Mouse (Mus musculus): Measurements from ENCODE around the gene Dnm1. TPM values are rescaled to one million over a fixed set of nuclear protein-coding genes. Genes with fewer than 3 reads are reported as not detected.

Dnm1 gene
- polyA plus RNA-seq, 1 experiment from 2014 or later: 38.4 TPM

- H3K4me2 ChIP-seq (ENCODE audit: low read length): no peak overlapping the region
- H3K27me3 ChIP-seq (replicated peaks; ENCODE audit: control insufficient read depth, insufficient read depth, low read length): no peaks in the 10 kb centered on the region
- H3K9ac ChIP-seq (replicated peaks; ENCODE audit: low read depth, low read length): no peak overlapping the region
- H3K9me3 ChIP-seq (ENCODE audit: control insufficient read depth, low read length): no peaks in the 10 kb centered on the region
- H3K4me1 ChIP-seq (replicated peaks; ENCODE audit: control insufficient read depth, insufficient read depth, low read length): peaks cover 14% of the 10 kb centered on the region
- no peak overlapping the region for H3K4me3 ChIP-seq (replicated peaks; ENCODE audit: low read length)
- H3K36me3 ChIP-seq (ENCODE audit: control insufficient read depth, insufficient read depth): peaks cover 17% of the 10 kb centered on the region
- no peak overlapping the region for H3K27ac ChIP-seq (ENCODE audit: low read length)
- ATAC-seq: no peak
- WGBS: 89% methylated on average over 18 of the region's 18 CpGs
These were observed 42.9 kb downstream of the Dnm1 start for GRCm38 (mm10) chr2:32310096-32310845.

DNA sequence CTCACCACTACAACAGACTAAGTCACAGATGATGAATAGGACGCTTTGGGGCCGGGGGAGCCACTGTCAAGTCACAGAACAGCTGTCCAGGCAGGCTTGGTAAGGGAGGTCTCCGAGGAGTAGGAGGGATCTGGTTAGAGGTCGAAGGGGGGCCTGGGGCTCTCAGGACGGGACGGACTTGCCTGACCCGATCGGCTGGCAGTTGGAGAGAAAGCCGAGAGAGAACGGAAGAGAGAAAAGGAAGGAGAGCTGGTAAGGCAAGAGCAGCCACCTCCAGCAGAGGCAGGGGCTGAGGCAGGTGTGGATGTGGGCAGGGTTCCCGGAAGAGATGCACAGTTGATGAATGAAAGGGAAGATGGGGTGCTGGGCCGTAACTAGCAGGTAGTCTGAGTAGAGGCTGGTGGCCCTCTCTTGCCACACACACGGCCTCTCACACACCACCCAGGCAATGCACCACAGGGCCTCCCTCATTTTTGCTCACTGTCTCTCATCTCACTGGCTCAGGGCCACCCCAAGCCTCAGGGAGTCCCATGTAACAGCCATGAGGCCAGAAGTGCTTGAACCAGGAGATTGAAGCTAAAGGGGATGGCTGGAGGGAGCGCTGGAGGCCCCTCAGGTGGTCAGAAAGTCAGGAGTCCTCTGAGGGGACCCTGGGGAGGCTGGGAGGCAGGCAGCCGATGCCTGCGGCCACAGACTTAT lies 44.1 kb downstream of the Dnm1 start:
- ATAC-seq: no peak
- Histone ChIP-seq H3K4me1 (replicated peaks; ENCODE audit: control insufficient read depth, insufficient read depth, low read length) (peaks cover 14% of the 10 kb centered on the region), H3K27ac (ENCODE audit: low read length) (no peak overlapping the region), H3K36me3 (ENCODE audit: control insufficient read depth, insufficient read depth) (peaks cover 22% of the 10 kb centered on the region), H3K27me3 (replicated peaks; ENCODE audit: control insufficient read depth, insufficient read depth, low read length) (no peaks in the 10 kb centered on the region), H3K9me3 (ENCODE audit: control insufficient read depth, low read length) (no peaks in the 10 kb centered on the region), H3K9ac (replicated peaks; ENCODE audit: low read depth, low read length) (no peak overlapping the region), H3K4me2 (ENCODE audit: low read length) (no peak overlapping the region), H3K4me3 (replicated peaks; ENCODE audit: low read length) (no peak overlapping the region)
- 92% methylated on average over 16 of the region's 16 CpGs for WGBS

DNA sequence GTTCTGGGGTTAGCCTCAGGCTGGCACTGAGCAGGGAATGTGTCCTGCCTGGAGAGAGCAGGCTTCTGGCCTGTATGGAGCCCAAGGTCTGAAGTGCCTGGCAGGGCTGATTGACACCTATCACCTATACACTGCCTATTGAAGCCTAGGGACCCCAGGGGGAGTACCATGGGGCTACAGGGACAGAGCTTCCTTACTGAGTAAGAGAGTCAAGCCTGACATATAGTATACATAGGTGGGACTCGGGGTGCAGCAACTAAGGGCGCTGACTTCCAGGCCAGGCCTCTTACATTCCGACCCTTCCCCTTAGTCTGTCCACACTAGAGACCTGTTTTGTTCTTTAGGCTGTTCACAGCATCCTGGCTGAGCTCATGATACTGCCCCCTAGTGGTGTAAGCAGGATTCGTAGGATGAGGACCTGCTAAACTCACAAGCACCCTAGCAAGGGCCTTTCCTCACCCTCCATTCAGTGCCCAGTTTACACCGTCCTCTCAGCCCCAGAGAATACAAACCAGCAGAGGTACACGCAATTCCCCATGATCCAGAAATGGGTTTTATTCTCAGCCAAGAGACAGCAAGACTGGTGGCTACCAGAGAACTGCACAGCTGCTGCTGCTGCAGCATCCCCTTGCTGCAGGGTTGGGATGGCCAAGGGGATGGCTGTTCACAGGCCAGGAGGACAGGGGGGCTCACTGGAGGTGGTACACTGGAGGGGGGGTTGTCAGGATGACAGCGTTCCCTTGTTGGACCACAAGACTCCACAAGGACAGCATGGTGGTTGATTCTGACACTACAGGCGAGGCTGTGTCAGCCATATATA lies 45.0 kb downstream of the Dnm1 start:
- 44% methylated on average over 8 of the region's 8 CpGs for WGBS
- H3K36me3 ChIP-seq (ENCODE audit: control insufficient read depth, insufficient read depth): peaks cover 26% of the 10 kb centered on the region
- no peak for ATAC-seq

GRCm38 (mm10) chr2:32307247-32307798 lies 45.8 kb downstream of the Dnm1 start:
- H3K4me2 ChIP-seq (ENCODE audit: low read length): no peak overlapping the region
- WGBS: 82% methylated on average over 6 of the region's 6 CpGs

More for the DNA sequence above, 45.0 kb downstream of the Dnm1 start:
- H3K27me3 ChIP-seq (replicated peaks; ENCODE audit: control insufficient read depth, insufficient read depth, low read length): no peaks in the 10 kb centered on the region
- no peaks in the 10 kb centered on the region for H3K9me3 ChIP-seq (ENCODE audit: control insufficient read depth, low read length)
- H3K27ac ChIP-seq (ENCODE audit: low read length): no peak overlapping the region
- H3K4me2 ChIP-seq (ENCODE audit: low read length): no peak overlapping the region
- no peak overlapping the region for H3K4me3 ChIP-seq (replicated peaks; ENCODE audit: low read length)
- peaks cover 14% of the 10 kb centered on the region for H3K4me1 ChIP-seq (replicated peaks; ENCODE audit: control insufficient read depth, insufficient read depth, low read length)
- no peak overlapping the region for H3K9ac ChIP-seq (replicated peaks; ENCODE audit: low read depth, low read length)

GRCm38 (mm10) chr2:32306176-32306575 lies 47.0 kb downstream of the Dnm1 start:
- H3K27ac ChIP-seq (ENCODE audit: low read length): no peak overlapping the region
- no peaks in the 10 kb centered on the region for H3K4me1 ChIP-seq (replicated peaks; ENCODE audit: control insufficient read depth, insufficient read depth, low read length)
- H3K9me3 ChIP-seq (ENCODE audit: control insufficient read depth, low read length): no peaks in the 10 kb centered on the region
- no peak overlapping the region for H3K4me3 ChIP-seq (replicated peaks; ENCODE audit: low read length)
- 78% methylated on average over 9 of the region's 9 CpGs for WGBS
- no peaks in the 10 kb centered on the region for H3K27me3 ChIP-seq (replicated peaks; ENCODE audit: control insufficient read depth, insufficient read depth, low read length)
- peaks cover 27% of the 10 kb centered on the region for H3K36me3 ChIP-seq (ENCODE audit: control insufficient read depth, insufficient read depth)
- H3K4me2 ChIP-seq (ENCODE audit: low read length): no peak overlapping the region
- no peak for ATAC-seq
- no peak overlapping the region for H3K9ac ChIP-seq (replicated peaks; ENCODE audit: low read depth, low read length)

More at GRCm38 (mm10) chr2:32307247-32307798, 45.8 kb downstream of the Dnm1 start:
- peaks cover 10% of the 10 kb centered on the region for H3K4me1 ChIP-seq (replicated peaks; ENCODE audit: control insufficient read depth, insufficient read depth, low read length)
- H3K27me3 ChIP-seq (replicated peaks; ENCODE audit: control insufficient read depth, insufficient read depth, low read length): no peaks in the 10 kb centered on the region
- H3K4me3 ChIP-seq (replicated peaks; ENCODE audit: low read length): no peak overlapping the region
- no peak overlapping the region for H3K9ac ChIP-seq (replicated peaks; ENCODE audit: low read depth, low read length)
- H3K27ac ChIP-seq (ENCODE audit: low read length): no peak overlapping the region
- H3K9me3 ChIP-seq (ENCODE audit: control insufficient read depth, low read length): no peaks in the 10 kb centered on the region
- H3K36me3 ChIP-seq (ENCODE audit: control insufficient read depth, insufficient read depth): peaks cover 26% of the 10 kb centered on the region
- no peak for ATAC-seq

- Histone ChIP-seq H3K4me1 (replicated peaks; ENCODE audit: control insufficient read depth, insufficient read depth, low read length) (no peaks in the 10 kb centered on the region), H3K36me3 (ENCODE audit: control insufficient read depth, insufficient read depth) (peaks cover 30% of the 10 kb centered on the region), H3K9me3 (ENCODE audit: control insufficient read depth, low read length) (no peaks in the 10 kb centered on the region), H3K27me3 (replicated peaks; ENCODE audit: control insufficient read depth, insufficient read depth, low read length) (no peaks in the 10 kb centered on the region), H3K4me3 (replicated peaks; ENCODE audit: low read length) (no peak overlapping the region), H3K4me2 (ENCODE audit: low read length) (no peak overlapping the region), H3K9ac (replicated peaks; ENCODE audit: low read depth, low read length) (no peak overlapping the region), H3K27ac (ENCODE audit: low read length) (no peak overlapping the region)
- 90% methylated on average over 5 of the region's 5 CpGs for WGBS
- no peak for ATAC-seq
These were observed 47.5 kb downstream of the Dnm1 start for GRCm38 (mm10) chr2:32305668-32306067.

- H3K9me3 ChIP-seq (ENCODE audit: control insufficient read depth, low read length): no peaks in the 10 kb centered on the region
- ATAC-seq: no peak
- no peaks in the 10 kb centered on the region for H3K4me1 ChIP-seq (replicated peaks; ENCODE audit: control insufficient read depth, insufficient read depth, low read length)
- H3K36me3 ChIP-seq (ENCODE audit: control insufficient read depth, insufficient read depth): peaks cover 29% of the 10 kb centered on the region
- no peaks in the 10 kb centered on the region for H3K27me3 ChIP-seq (replicated peaks; ENCODE audit: control insufficient read depth, insufficient read depth, low read length)
- H3K4me3 ChIP-seq (replicated peaks; ENCODE audit: low read length): no peak overlapping the region
- H3K27ac ChIP-seq (ENCODE audit: low read length): no peak overlapping the region
- no peak overlapping the region for H3K4me2 ChIP-seq (ENCODE audit: low read length)
- WGBS: 47% methylated on average over 8 of the region's 8 CpGs
- no peak overlapping the region for H3K9ac ChIP-seq (replicated peaks; ENCODE audit: low read depth, low read length)
These were observed 48.8 kb downstream of the Dnm1 start for GRCm38 (mm10) chr2:32304145-32304832.

- no peak overlapping the region for H3K27ac ChIP-seq (ENCODE audit: low read length)
- ATAC-seq: no peak
- H3K9me3 ChIP-seq (ENCODE audit: control insufficient read depth, low read length): no peaks in the 10 kb centered on the region
- H3K36me3 ChIP-seq (ENCODE audit: control insufficient read depth, insufficient read depth): peaks cover 34% of the 10 kb centered on the region
- no peaks in the 10 kb centered on the region for H3K27me3 ChIP-seq (replicated peaks; ENCODE audit: control insufficient read depth, insufficient read depth, low read length)
- 88% methylated on average over 10 of the region's 10 CpGs for WGBS
- H3K9ac ChIP-seq (replicated peaks; ENCODE audit: low read depth, low read length): no peak overlapping the region
- H3K4me2 ChIP-seq (ENCODE audit: low read length): no peak overlapping the region
- H3K4me3 ChIP-seq (replicated peaks; ENCODE audit: low read length): no peak overlapping the region
- no peaks in the 10 kb centered on the region for H3K4me1 ChIP-seq (replicated peaks; ENCODE audit: control insufficient read depth, insufficient read depth, low read length)
These were observed 50.2 kb downstream of the Dnm1 start for GRCm38 (mm10) chr2:32302952-32303351.
